Mouse (Mus musculus): ENCODE measurements around the gene Phf12. TPM values are rescaled to one million over a fixed set of nuclear protein-coding genes. Genes with fewer than 3 reads are reported as not detected.

Gene Phf12
- polyA plus RNA-seq, 1 experiment = 151 TPM

DNA sequence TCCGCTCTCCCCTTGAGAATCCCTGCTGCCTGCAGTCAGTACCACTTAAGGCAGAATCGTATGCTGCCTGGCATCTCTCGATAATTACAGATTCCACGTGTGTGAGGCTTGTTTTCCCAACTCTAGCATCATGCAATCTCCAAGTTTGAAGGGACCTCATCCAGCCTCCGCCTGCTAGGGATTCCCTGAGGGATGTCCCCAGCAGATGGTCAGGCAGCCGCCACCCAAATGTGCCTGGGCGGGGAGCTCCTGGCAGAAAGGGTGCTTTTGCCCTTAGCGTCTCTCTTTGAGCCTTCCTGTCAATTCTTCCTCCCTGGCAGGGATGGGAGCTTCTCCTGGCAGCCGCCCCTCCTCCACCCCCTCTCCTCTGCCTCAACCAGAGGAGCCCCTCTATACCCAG, 22.4 kb upstream of the Phf12 start:
- no peaks in the 10 kb centered on the region for H3K27me3 ChIP-seq (ENCODE audit: control insufficient read depth, insufficient read depth, low read length)
- no peak overlapping the region for H3K4me3 ChIP-seq (ENCODE audit: control insufficient read depth, insufficient read depth, low read length)
- 65% methylated on average over 9 of the region's 9 CpGs for WGBS
- no peaks in the 10 kb centered on the region for H3K4me1 ChIP-seq (replicated peaks; ENCODE audit: control insufficient read depth, insufficient read depth, low read length)
- H3K36me3 ChIP-seq (ENCODE audit: control insufficient read depth, insufficient read depth, low read length) = no peaks in the 10 kb centered on the region
- DNase-seq = no peak
- H3K27ac ChIP-seq (ENCODE audit: control insufficient read depth, insufficient read depth, low read length) = no peak overlapping the region
- TF ChIP-seq POLR2A (IDR thresholded peaks at IDR 0.05; ENCODE audit: control insufficient read depth, extremely low read depth, insufficient read depth, low read length, poor library complexity) = no peak
- TF ChIP-seq CTCF (IDR thresholded peaks at IDR 0.05; ENCODE audit: borderline replicate concordance, control insufficient read depth, extremely low read depth, insufficient read depth, low read length, poor library complexity) = no peak

DNA sequence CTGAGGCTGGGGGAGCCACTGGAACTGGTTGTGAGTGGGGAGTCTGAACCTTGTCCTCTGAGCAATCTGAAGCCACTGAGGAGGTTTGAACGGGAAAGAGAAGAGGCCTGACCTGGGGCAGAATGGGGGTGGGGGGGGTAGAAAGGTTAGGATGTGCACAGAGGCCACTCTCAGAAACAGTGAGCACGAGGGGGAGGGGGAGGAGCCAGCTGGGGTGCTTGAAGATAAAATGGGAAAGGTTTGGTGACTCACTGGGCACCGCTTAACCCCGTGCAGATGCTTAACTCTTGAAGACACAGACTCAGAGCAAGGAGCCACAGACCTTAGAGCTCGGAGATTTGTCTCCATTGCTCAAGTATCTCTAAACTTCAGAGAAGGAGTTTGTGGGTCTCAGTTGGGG, 21.7 kb upstream of the Phf12 start:
- TF ChIP-seq CTCF (IDR thresholded peaks at IDR 0.05; ENCODE audit: borderline replicate concordance, control insufficient read depth, extremely low read depth, insufficient read depth, low read length, poor library complexity) (no peak), POLR2A (IDR thresholded peaks at IDR 0.05; ENCODE audit: control insufficient read depth, extremely low read depth, insufficient read depth, low read length, poor library complexity) (no peak)
- Histone ChIP-seq H3K4me1 (replicated peaks; ENCODE audit: control insufficient read depth, insufficient read depth, low read length) (no peaks in the 10 kb centered on the region), H3K36me3 (ENCODE audit: control insufficient read depth, insufficient read depth, low read length) (no peaks in the 10 kb centered on the region), H3K27ac (ENCODE audit: control insufficient read depth, insufficient read depth, low read length) (no peak overlapping the region), H3K4me3 (ENCODE audit: control insufficient read depth, insufficient read depth, low read length) (no peak overlapping the region), H3K27me3 (ENCODE audit: control insufficient read depth, insufficient read depth, low read length) (no peaks in the 10 kb centered on the region)
- no peak for DNase-seq
- WGBS = 35% methylated on average over 5 of the region's 5 CpGs

DNA sequence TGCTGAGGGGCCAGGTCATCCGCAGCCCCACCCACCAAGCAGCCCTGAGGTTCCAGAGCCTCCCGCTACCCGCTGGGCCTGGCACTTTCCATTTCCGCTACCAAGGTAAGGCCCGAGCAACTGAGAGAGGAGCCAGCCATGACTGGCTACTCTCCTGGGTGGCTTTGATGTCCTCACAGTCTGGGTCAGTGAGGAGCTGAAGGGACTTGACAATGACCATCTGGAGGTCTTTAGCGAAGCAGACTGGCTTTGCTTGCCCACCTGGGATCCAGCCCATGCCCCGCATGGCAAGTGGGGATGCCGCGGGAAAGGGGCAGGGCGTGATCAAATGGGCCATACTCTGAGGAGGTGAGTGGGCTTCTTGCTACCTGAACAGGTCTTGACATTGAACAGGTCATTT, 19.6 kb upstream of the Phf12 start:
- no peak for DNase-seq
- H3K27me3 ChIP-seq (ENCODE audit: control insufficient read depth, insufficient read depth, low read length) = no peaks in the 10 kb centered on the region
- H3K4me1 ChIP-seq (replicated peaks; ENCODE audit: control insufficient read depth, insufficient read depth, low read length) = no peaks in the 10 kb centered on the region
- 95% methylated on average over 10 of the region's 10 CpGs for WGBS
- no peaks in the 10 kb centered on the region for H3K36me3 ChIP-seq (ENCODE audit: control insufficient read depth, insufficient read depth, low read length)
- TF ChIP-seq CTCF (IDR thresholded peaks at IDR 0.05; ENCODE audit: borderline replicate concordance, control insufficient read depth, extremely low read depth, insufficient read depth, low read length, poor library complexity) (no peak), POLR2A (IDR thresholded peaks at IDR 0.05; ENCODE audit: control insufficient read depth, extremely low read depth, insufficient read depth, low read length, poor library complexity) (no peak)
- H3K27ac ChIP-seq (ENCODE audit: control insufficient read depth, insufficient read depth, low read length) = no peak overlapping the region
- H3K4me3 ChIP-seq (ENCODE audit: control insufficient read depth, insufficient read depth, low read length) = no peak overlapping the region

DNA sequence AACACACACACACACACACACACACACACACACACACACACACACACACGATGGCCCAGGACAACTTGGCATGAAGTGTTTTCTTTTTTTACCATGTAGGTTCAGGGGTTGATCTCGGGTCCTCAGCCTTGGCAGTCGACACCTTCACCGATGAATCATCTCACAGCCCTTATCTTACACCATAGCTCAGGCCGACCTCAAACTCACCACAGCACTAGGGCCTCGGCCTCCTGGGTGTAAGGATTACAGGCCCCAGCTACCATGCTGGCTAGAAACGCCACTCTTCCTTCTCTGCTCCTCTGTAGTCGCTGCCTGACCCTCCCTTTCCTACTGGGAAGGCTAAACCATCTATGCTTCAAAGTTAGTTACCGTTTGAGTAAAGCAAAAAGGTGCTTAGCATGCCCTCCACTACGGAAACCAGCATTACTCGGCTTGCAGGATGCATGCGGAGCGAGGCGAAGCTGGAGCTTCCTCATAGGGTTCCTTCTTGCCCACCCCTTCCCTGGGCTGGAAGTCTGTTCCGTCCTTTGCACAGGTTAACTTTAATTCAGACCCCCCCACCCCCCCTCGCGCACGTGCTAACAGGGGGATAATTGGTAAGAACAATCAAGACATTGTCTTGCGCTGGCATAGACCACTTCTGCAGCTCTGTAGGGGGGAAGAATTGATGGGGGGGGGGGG, 18.0 kb upstream of the Phf12 start:
- Histone ChIP-seq H3K27me3 (ENCODE audit: control insufficient read depth, insufficient read depth, low read length) (no peaks in the 10 kb centered on the region), H3K36me3 (ENCODE audit: control insufficient read depth, insufficient read depth, low read length) (no peaks in the 10 kb centered on the region), H3K27ac (ENCODE audit: control insufficient read depth, insufficient read depth, low read length) (no peak overlapping the region), H3K4me1 (replicated peaks; ENCODE audit: control insufficient read depth, insufficient read depth, low read length) (no peaks in the 10 kb centered on the region), H3K4me3 (ENCODE audit: control insufficient read depth, insufficient read depth, low read length) (no peak overlapping the region)
- WGBS = 60% methylated on average over 19 of the region's 19 CpGs
- DNase-seq = no peak
- no peak for TF ChIP-seq CTCF (IDR thresholded peaks at IDR 0.05; ENCODE audit: borderline replicate concordance, control insufficient read depth, extremely low read depth, insufficient read depth, low read length, poor library complexity)
- TF ChIP-seq POLR2A (IDR thresholded peaks at IDR 0.05; ENCODE audit: control insufficient read depth, extremely low read depth, insufficient read depth, low read length, poor library complexity) = no peak

DNA sequence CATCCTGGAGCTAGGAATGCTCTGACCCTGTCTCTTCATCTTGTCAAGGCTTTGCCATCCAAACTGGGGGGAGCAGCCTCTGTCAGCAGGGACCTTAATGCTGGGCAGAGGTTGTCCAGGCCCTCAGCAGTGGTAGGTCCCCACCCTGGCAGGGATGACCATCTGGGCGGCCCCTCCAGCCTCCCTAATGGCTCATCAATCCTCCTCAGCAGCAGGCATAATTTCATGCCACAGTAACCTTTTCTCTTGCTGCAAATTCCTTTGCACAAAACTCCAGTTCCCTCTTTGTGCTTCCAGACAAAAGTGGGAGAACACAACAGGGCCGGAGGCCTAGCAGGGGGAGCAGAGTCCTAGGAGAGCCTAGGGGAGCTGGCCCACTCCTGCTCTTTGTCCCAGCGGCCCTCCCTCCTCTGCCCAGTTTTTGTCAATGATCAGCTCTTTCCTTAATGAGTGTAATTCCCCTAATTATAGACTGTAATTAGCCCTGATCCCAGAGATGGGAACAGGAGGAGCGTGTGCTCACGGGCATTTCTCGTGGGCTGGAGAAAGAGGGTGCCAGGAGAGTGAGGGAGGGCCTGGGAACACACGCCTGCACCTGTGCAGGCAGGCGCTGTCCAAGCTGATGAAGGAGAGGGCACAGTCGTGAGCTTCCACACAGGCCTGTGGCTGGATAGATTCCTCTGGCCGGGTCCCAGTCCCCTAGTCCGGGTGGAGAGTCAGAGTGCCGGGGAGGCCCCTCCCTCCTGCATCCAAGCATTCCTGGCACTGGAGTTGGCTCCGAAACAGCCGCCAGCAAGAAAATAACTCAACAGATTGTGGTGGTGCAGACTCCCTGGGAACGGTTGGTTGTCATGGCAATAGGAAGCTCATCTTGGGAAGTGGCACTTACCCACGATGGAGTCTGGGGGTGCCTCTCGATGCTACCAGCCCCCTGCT, 17.2 kb upstream of the Phf12 start:
- H3K27ac ChIP-seq (ENCODE audit: control insufficient read depth, insufficient read depth, low read length) = no peak overlapping the region
- no peaks in the 10 kb centered on the region for H3K36me3 ChIP-seq (ENCODE audit: control insufficient read depth, insufficient read depth, low read length)
- DNase-seq = no peak
- H3K27me3 ChIP-seq (ENCODE audit: control insufficient read depth, insufficient read depth, low read length) = no peaks in the 10 kb centered on the region
- TF ChIP-seq POLR2A (IDR thresholded peaks at IDR 0.05; ENCODE audit: control insufficient read depth, extremely low read depth, insufficient read depth, low read length, poor library complexity) = no peak
- TF ChIP-seq CTCF (IDR thresholded peaks at IDR 0.05; ENCODE audit: borderline replicate concordance, control insufficient read depth, extremely low read depth, insufficient read depth, low read length, poor library complexity) = no peak
- no peaks in the 10 kb centered on the region for H3K4me1 ChIP-seq (replicated peaks; ENCODE audit: control insufficient read depth, insufficient read depth, low read length)
- no peak overlapping the region for H3K4me3 ChIP-seq (ENCODE audit: control insufficient read depth, insufficient read depth, low read length)
- WGBS = 81% methylated on average over 17 of the region's 17 CpGs

DNA sequence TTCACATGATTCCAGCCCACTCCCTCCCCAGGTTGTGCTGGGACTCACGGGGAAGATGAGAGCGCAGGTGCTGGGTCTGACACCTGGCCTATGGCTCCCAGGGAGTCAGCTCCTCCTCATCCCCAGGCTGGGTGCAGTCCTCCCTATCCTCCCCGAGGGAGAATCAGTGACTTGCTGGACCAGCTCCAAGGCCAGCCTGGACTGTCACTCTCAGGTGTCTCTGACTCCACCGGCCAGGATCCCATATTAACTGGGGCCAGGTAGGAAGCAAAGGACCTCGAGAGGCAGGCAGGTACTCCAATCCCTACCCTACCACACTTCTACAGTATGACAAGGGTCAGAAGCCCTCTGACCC, 16.5 kb upstream of the Phf12 start:
- no peaks in the 10 kb centered on the region for H3K36me3 ChIP-seq (ENCODE audit: control insufficient read depth, insufficient read depth, low read length)
- WGBS = 71% methylated on average over 5 of the region's 5 CpGs
- DNase-seq = no peak
- H3K27me3 ChIP-seq (ENCODE audit: control insufficient read depth, insufficient read depth, low read length) = no peaks in the 10 kb centered on the region
- no peak for TF ChIP-seq POLR2A (IDR thresholded peaks at IDR 0.05; ENCODE audit: control insufficient read depth, extremely low read depth, insufficient read depth, low read length, poor library complexity)
- H3K27ac ChIP-seq (ENCODE audit: control insufficient read depth, insufficient read depth, low read length) = no peak overlapping the region
- no peaks in the 10 kb centered on the region for H3K4me1 ChIP-seq (replicated peaks; ENCODE audit: control insufficient read depth, insufficient read depth, low read length)
- H3K4me3 ChIP-seq (ENCODE audit: control insufficient read depth, insufficient read depth, low read length) = no peak overlapping the region
